Mouse (Mus musculus) stomach, embryonic 15.5 days (tissue): ENCODE results near the gene Akr1d1. TPM values are rescaled to one million over a fixed set of nuclear protein-coding genes. Genes with fewer than 3 reads are reported as not detected.
A peak's percentile ranks its signal among the peaks of the same experiment; 100 is the strongest.

Experiments used
- ATAC-seq: fragments of 200-750 bp; cut with Nextera tagmentation; 2 replicates; pipeline ENCODE4 v1.8.0; 2017; ENCODE audit warnings: low read depth, moderate number of reproducible peaks, moderate TSS enrichment; ENCODE audit not compliant: insufficient read depth, low FRiP score
- H3K27ac ChIP-seq: fragments of 300-500 bp; sonication (generic); 2 replicates; pipeline ENCODE4 v1.5.1; 2015; ENCODE audit warnings: mild to moderate bottlenecking, inconsistent platforms
- H3K27me3 ChIP-seq: fragments of 300-500 bp; sonication (generic); replicated peaks from 2 replicates; pipeline ENCODE4 v1.6.1; 2015; ENCODE audit warnings: inconsistent platforms
- H3K36me3 ChIP-seq: fragments of 300-500 bp; sonication (generic); 2 replicates; pipeline ENCODE4 v1.6.1; 2015; ENCODE audit warnings: inconsistent platforms
- H3K4me1 ChIP-seq: fragments of 300-500 bp; sonication (generic); 2 replicates; pipeline ENCODE4 v1.6.1; 2015; ENCODE audit warnings: inconsistent platforms
- H3K4me2 ChIP-seq: fragments of 300-500 bp; sonication (generic); 2 replicates; pipeline ENCODE4 v1.6.1; 2015; ENCODE audit warnings: mild to moderate bottlenecking, inconsistent platforms
- H3K4me3 ChIP-seq: fragments of 300-500 bp; sonication (generic); replicated peaks from 2 replicates; pipeline ENCODE4 v1.5.1; 2015; ENCODE audit warnings: inconsistent platforms
- H3K9ac ChIP-seq: fragments of 300-500 bp; sonication (generic); 2 replicates; pipeline ENCODE4 v1.6.1; 2015; ENCODE audit warnings: inconsistent platforms
- H3K9me3 ChIP-seq: fragments of 300-500 bp; sonication (generic); 2 replicates; pipeline ENCODE4 v1.6.1; 2016; ENCODE audit warnings: inconsistent platforms
- WGBS: fragments of 180-500 bp; shearing (Covaris S2); methylation state at CpG from one replicate; pipeline ENCODE4 v1.1.7; 2015; 5-methylcytosine and 5-hydroxymethylcytosine counted together
- polyA plus RNA-seq: library from polyadenylated mRNA; unstranded; fragments of >200 nt; fragmentation: Nextera tagmentation; extraction: Ambion mirVana; gene quantifications from 2 replicates; pipeline ENCODE4 v1.2.1, GENCODE M21; 2015

The Akr1d1 gene
- polyA plus RNA-seq, 1 experiment from 2014 or later, result 0.44 TPM

DNA sequence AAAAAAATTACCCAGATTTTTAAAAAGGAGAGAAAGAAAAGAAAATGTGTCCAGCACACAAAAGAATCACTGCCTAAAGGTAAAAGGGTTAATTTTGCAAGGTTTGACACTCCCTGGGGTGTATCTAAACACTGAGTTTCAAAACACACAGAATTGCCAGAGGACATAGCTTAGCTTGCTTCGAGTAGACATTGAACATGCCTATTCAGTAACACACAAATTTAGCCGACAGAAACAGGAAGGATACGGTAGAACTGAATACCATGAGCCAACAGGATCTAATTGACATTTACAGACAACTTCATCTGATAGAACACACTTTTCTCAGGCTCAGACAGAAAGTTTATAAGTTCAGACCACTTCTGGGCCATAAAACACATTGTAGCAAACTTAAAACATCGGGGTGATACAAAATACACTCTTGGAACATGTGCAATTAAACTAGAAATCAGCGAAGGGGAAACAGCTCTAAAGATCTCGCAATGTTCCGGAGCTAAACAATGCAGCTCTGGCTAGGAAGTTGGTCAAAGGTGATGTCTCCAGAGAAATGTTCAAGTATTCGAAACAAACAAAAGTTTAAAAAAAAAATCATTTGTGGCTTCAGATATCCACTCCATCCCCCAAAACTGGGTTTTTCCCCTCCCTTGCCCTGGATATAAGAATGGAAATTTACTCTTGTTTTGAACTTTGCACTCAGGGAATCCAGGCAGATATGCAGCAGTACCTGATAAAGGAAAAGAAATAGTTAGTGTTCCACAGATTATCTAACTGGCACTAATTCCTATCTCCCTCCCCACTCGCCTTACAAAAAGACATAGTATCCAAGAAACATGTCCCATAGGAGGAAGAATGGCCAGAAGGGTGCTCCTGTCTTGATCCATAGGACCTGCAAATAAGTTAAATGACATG, 73.1 kb downstream of the Akr1d1 start:
- WGBS, result 50% methylated on average over 9 of the region's 9 CpGs
- H3K27ac ChIP-seq, result 0 out of 2 replicates have a peak overlapping the region, but pooled peaks have one; percentile 41
- no peaks in the 10 kb centered on the region for H3K4me1 ChIP-seq
- no peaks in the 10 kb centered on the region for H3K9me3 ChIP-seq
- no peak overlapping the region for H3K9ac ChIP-seq
- no peaks in the 10 kb centered on the region for H3K27me3 ChIP-seq
- H3K4me3 ChIP-seq, result no peak overlapping the region
- H3K36me3 ChIP-seq, result no peaks in the 10 kb centered on the region
- ATAC-seq, result no peak
- no peak overlapping the region for H3K4me2 ChIP-seq

- Histone ChIP-seq H3K27ac (no peak overlapping the region), H3K9me3 (no peaks in the 10 kb centered on the region), H3K4me1 (no peaks in the 10 kb centered on the region), H3K4me2 (no peak overlapping the region), H3K4me3 (no peak overlapping the region), H3K9ac (no peak overlapping the region), H3K27me3 (no peaks in the 10 kb centered on the region), H3K36me3 (no peaks in the 10 kb centered on the region)
- ATAC-seq, result no peak
- 81% methylated on average over 4 of the region's 4 CpGs for whole genome bisulfite sequencing
Measured at GRCm38 (mm10) chr6:37604178-37604883, 74.4 kb downstream of the Akr1d1 start.

DNA sequence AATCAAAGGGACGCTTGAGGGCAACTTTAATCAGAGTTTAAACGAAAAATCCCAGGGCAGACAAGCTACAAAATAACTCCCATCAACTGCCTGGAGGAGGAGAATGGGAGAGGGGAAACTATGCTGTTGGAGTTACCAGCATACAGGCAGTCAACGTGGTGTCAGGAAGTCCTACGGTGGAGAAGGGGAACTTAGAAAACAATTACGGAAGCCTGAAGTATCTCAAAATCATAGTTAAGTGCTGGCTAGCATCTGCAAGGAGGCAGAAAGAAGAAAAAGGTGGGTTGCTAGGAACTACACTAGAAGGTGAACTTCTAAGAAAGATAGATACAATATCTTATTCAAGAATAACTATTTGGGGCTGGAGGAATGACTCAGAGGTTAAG, 74.9 kb downstream of the Akr1d1 start:
- ATAC-seq, result no peak
- Histone ChIP-seq H3K27ac (no peak overlapping the region), H3K4me2 (no peak overlapping the region), H3K4me1 (no peaks in the 10 kb centered on the region), H3K4me3 (no peak overlapping the region), H3K9ac (no peak overlapping the region), H3K9me3 (no peaks in the 10 kb centered on the region), H3K27me3 (no peaks in the 10 kb centered on the region), H3K36me3 (no peaks in the 10 kb centered on the region)
- 68% methylated on average over 5 of the region's 5 CpGs for WGBS

- H3K9me3 ChIP-seq, result no peaks in the 10 kb centered on the region
- 34% methylated on average over 3 of the region's 3 CpGs for WGBS
- no peaks in the 10 kb centered on the region for H3K27me3 ChIP-seq
- H3K9ac ChIP-seq, result no peak overlapping the region
- H3K4me1 ChIP-seq, result no peaks in the 10 kb centered on the region
- no peak overlapping the region for H3K4me2 ChIP-seq
- ATAC-seq, result no peak
- H3K4me3 ChIP-seq, result no peak overlapping the region
- H3K36me3 ChIP-seq, result no peaks in the 10 kb centered on the region
- H3K27ac ChIP-seq, result no peak overlapping the region
Measured at GRCm38 (mm10) chr6:37607511-37608289, 77.7 kb downstream of the Akr1d1 start.

DNA sequence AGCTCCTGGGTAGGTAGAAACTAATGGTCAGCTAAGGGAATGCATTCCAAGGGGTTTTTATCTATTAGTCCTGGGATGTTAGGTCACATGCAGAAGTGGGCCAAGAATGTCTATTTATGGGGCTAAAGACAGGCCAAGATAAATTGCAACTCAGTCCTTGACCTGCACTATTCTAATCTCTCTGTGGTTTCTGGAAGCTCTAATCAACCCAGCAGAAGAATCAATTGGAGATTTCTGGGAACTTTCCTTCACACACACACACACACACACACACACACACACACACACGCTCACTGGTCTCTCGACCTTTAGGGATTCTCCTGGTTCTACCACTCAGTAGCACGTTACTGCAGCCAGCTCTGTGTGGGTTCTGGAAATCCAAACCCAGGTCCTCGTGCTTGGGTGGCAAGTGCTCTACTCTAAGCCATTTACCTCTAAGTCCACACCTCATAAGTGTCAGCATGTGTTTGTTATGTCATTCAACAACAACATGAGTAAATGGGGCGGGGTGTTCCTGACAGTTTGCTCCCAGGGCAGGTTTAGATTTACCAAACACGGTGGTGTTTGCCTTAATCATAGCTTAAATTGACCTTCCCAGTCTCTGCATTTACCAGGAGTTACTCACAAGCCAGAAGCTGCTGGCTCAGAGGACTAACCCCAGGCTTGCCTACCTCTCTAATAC, 82.8 kb downstream of the Akr1d1 start:
- H3K36me3 ChIP-seq, result no peaks in the 10 kb centered on the region
- 0 out of 2 replicates have a peak, but pooled peaks cover 3% of the 10 kb centered on the region for H3K4me1 ChIP-seq
- no peaks in the 10 kb centered on the region for H3K27me3 ChIP-seq
- no peak for ATAC-seq
- no peak overlapping the region for H3K27ac ChIP-seq
- H3K4me3 ChIP-seq, result no peak overlapping the region
- H3K9me3 ChIP-seq, result no peaks in the 10 kb centered on the region
- 62% methylated on average over 6 of the region's 6 CpGs for WGBS
- H3K4me2 ChIP-seq, result no peak overlapping the region
- no peak overlapping the region for H3K9ac ChIP-seq

- 85% methylated on average over 2 of the region's 2 CpGs for WGBS
- no peak overlapping the region for H3K9ac ChIP-seq
- no peak overlapping the region for H3K4me2 ChIP-seq
- no peak overlapping the region for H3K27ac ChIP-seq
- ATAC-seq, result no peak
- H3K4me1 ChIP-seq, result 0 out of 2 replicates have a peak, but pooled peaks cover 3% of the 10 kb centered on the region
- no peaks in the 10 kb centered on the region for H3K9me3 ChIP-seq
- no peaks in the 10 kb centered on the region for H3K36me3 ChIP-seq
- H3K27me3 ChIP-seq, result no peaks in the 10 kb centered on the region
- no peak overlapping the region for H3K4me3 ChIP-seq
Measured at GRCm38 (mm10) chr6:37615490-37615889, 85.5 kb downstream of the Akr1d1 start.

DNA sequence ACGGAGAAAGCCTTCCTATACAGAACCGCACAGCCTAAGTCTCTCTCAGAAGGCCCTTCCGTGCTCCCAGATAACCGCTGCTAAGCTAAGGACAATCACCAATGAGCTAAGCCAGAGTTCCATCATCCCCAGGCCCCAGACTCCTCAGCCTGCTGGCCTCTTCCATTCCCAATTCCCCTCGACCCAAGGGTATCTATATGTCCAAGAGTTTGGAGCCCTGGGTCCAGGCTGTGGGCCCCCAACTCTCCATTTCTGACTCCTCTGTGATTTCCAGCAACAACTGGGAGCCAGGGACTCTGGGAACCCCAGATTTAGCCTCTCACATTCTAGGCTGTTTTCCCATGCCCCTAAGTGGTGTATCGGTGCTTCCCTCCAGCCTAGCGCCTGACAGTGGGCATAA, 86.2 kb downstream of the Akr1d1 start:
- Histone ChIP-seq H3K9ac (no peak overlapping the region), H3K27ac (no peak overlapping the region), H3K27me3 (no peaks in the 10 kb centered on the region), H3K4me2 (no peak overlapping the region), H3K9me3 (no peaks in the 10 kb centered on the region), H3K36me3 (no peaks in the 10 kb centered on the region), H3K4me3 (no peak overlapping the region), H3K4me1 (0 out of 2 replicates have a peak, but pooled peaks cover 3% of the 10 kb centered on the region)
- no peak for ATAC-seq
- 93% methylated on average over 7 of the region's 7 CpGs for WGBS

- H3K9me3 ChIP-seq, result no peaks in the 10 kb centered on the region
- no peak overlapping the region for H3K4me3 ChIP-seq
- WGBS, result 41% methylated on average over 10 of the region's 10 CpGs
- 0 out of 2 replicates have a peak, but pooled peaks cover 6% of the 10 kb centered on the region for H3K4me1 ChIP-seq
- H3K27me3 ChIP-seq, result no peaks in the 10 kb centered on the region
- H3K9ac ChIP-seq, result no peak overlapping the region
- no peak overlapping the region for H3K4me2 ChIP-seq
- H3K27ac ChIP-seq, result no peak overlapping the region
- ATAC-seq, result peak; percentile 29; the same call in 1 of the 2 replicates
- H3K36me3 ChIP-seq, result no peaks in the 10 kb centered on the region
Measured at GRCm38 (mm10) chr6:37617431-37618011, 87.5 kb downstream of the Akr1d1 start.

Other genes starting within 250 kb of the Akr1d1 start
- 0.76 and 0.81 TPM in 2 replicates for gene Dgki, start 230.0 kb upstream of the Akr1d1 start, polyA plus RNA-seq
- gene Creb3l2, start 88.0 kb upstream of the Akr1d1 start, polyA plus RNA-seq, result 18.1 and 21.7 TPM in 2 replicates